Mouse (Mus musculus) layer of hippocampus, adult 18-20 months (tissue): ENCODE measurements around the gene Fyco1. TPM values are rescaled to one million over a fixed set of nuclear protein-coding genes. Genes with fewer than 3 reads are reported as not detected.
"Not testable (repeated sequence)": the region's sequence is repeated elsewhere in the genome, so short reads cannot be mapped to it uniquely, and the experiment has no call there.

ENCODE experiments used
- DNase-seq, 2 experiments: peaks; one replicate each; pipeline ENCODE4 v3.0.0; 2022; ENCODE audit warnings: low spot score in 2 of 2
- total RNA-seq, 2 experiments: library from RNA; stranded (reverse); gene quantifications; 2 replicates each; pipeline ENCODE4 v1.2.3; 2021

The Fyco1 gene
- total RNA-seq, 2 experiments from 2014 or later: 39.1 to 40.3 TPM

DNA sequence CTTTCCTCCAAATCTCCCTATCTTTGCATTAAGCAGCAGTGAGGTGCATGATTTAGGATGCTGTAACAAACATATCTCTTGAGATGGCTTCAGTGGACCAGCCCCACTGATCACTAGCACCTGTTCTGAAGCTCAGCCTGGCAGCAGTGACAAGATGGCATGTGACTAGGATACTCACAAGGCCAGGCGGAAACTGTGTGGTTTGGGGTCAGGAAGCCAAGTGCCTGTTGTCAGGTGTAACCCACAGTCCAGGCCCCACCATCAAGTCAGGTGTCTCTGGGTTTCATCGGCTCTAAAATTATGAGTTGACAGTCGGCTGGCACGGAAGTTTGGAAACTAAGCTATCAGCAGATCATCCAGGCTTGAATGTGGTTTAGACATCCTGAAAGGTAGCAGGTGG is 97.4 kb downstream of the Fyco1 start:
- no peak for DNase-seq

DNA sequence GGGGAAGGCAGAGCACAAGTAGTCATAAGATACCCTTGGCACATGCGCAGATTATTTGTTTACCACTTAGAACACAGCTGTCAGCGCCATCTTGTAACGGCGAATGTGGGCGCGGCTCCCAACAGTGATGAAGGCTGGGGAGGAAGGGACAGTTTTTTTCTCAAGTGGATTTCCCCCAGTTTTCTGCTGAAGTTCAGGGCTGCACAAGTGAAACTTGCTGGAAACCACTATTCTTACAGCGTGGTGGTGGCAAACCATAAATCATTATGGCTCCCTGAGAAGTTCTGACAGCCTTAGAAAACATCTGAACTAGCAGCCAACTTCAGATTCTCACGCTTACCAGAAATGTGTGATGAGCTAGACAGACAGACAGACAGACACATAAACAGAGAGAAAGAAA is 102.0 kb downstream of the Fyco1 start:
- not testable (repeated sequence) for DNase-seq

DNA sequence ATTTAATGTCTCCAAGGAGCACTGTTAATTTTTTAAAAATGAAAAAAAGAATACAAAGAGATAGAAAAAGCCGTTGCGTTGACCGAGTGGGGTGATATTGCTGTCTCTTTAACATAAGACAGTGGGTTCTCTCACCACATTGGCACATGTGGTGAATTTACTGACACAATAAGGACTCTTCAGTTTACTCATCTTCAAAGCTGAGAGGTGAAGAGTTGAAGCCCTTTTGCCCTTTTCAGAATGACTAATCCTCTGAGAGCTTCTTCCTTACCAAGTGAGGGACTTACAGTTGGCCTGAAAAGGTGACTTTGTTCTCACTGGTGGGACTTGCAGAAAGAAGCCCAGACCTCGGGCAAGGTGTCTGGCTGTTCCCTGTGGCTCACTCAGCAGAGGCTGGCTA is 110.9 kb downstream of the Fyco1 start:
- DNase-seq: no peak

Other genes starting within 250 kb of the Fyco1 start
- gene Slc6a20b, start 219.3 kb downstream of the Fyco1 start, total RNA-seq: under 1 TPM; 0.17 to 0.28 TPM
- under 1 TPM in 1 of 2 experiments, not detected in 1; 0.15 TPM for gene Ccr9, start 173.5 kb downstream of the Fyco1 start, total RNA-seq
- gene Slc6a20a, start 173.0 kb downstream of the Fyco1 start, total RNA-seq: 1 to 10 TPM; 9.9 to 10.0 TPM
- gene Lztfl1, start 134.2 kb downstream of the Fyco1 start, total RNA-seq: 10 to 100 TPM; 58.2 to 63.0 TPM
- not detected for gene Cxcr6, start 45.4 kb downstream of the Fyco1 start, total RNA-seq
- gene Xcr1, start 10.1 kb upstream of the Fyco1 start, total RNA-seq: not detected
- under 1 TPM in 1 of 2 experiments, not detected in 1; 0.10 TPM for gene Ccr1, start 116.8 kb upstream of the Fyco1 start, total RNA-seq
- not detected for gene Ccr1l1, start 126.5 kb upstream of the Fyco1 start, total RNA-seq
- not detected for gene Ccr3, start 170.1 kb upstream of the Fyco1 start, total RNA-seq